Mouse (Mus musculus) bone marrow macrophage, adult 2 months (primary cell): ENCODE results near the gene Fam228b.

Source experiments
- CTCF ChIP-seq: IDR thresholded peaks from 2 replicates; pipeline ENCODE4 v1.5.1; 2012; ENCODE audit warnings: low read depth, mild to moderate bottlenecking, low read length, moderate library complexity
- POLR2A ChIP-seq: IDR thresholded peaks from 2 replicates; pipeline ENCODE4 v1.6.1; 2012; ENCODE audit warnings: mild to moderate bottlenecking, low read depth, low read length, borderline replicate concordance

- TF ChIP-seq CTCF (no peak), POLR2A (no peak)
Measured at GRCm38 (mm10) chr12:4708881-4709604, 60.0 kb downstream of the Fam228b start.
